Mouse (Mus musculus) adipocyte (in vitro differentiated cells): ENCODE measurements around the gene Ptger4.

ENCODE experiments used
- DNase-seq: peaks from one replicate; pipeline ENCODE4 v3.0.0-alpha.2; 2016; ENCODE audit warnings: low spot score

Ptger4 gene

GRCm38 (mm10) chr15:5165121-5165773 lies 78.7 kb downstream of the Ptger4 start:
- no peak for DNase-seq

- peak; percentile 80 for DNase-seq
Observed at GRCm38 (mm10) chr15:5158827-5159226, 85.2 kb downstream of the Ptger4 start.

GRCm38 (mm10) chr15:5157386-5157785 lies 86.6 kb downstream of the Ptger4 start:
- DNase-seq = no peak
